Comparison of ENCODE assay signal across 7 mouse cellular contexts in genomic region chr1:151426947-151427600, GRCm38 (mm10). TPM values are rescaled to one million over a fixed set of nuclear protein-coding genes. Genes with fewer than 3 reads are reported as not detected.
DNase-seq lines count a peak whose midpoint lies in the region; ATAC-seq and TF ChIP-seq lines count a peak whose summit lies in the region.

No protein-coding gene starts in this region.

- TF ChIP-seq POLR2A in CH12.LX (IDR thresholded peaks at IDR 0.05; ENCODE audit: low read depth, low read length) = no peak

- H3K9me3 ChIP-seq in CH12.LX (replicated peaks; ENCODE audit: low read length) (no peaks in the 10 kb centered on the region), ES-E14 (ENCODE audit: control insufficient read depth, insufficient read depth, low read depth, low read length) (no peaks in the 10 kb centered on the region)
- H3K9me3 ChIP-seq in forebrain, embryonic 15.5 days = no peaks in the 10 kb centered on the region
- no peaks in the 10 kb centered on the region for H3K9me3 ChIP-seq in liver, embryonic 11.5 days (ENCODE audit: control insufficient read depth, low read length)
- no peaks in the 10 kb centered on the region for H3K9me3 ChIP-seq in neural tube, embryonic 14.5 days (ENCODE audit: control insufficient read depth, low read length)

- dilution Hi-C loops in CH12.LX (cut with MboI; ENCODE audit: extremely low pct_ligation_motif_present, extremely low pct_unique_long_range_greater_than_20kb, low sequenced_read_pairs) = no loop called here

- no peak for TF ChIP-seq RAD21 in CH12.LX (IDR thresholded peaks at IDR 0.05; ENCODE audit: low read depth, low read length)

- DNase-seq in CH12.LX (ENCODE audit: extremely low read depth) (no peak), ES-E14 (ENCODE audit: low read depth, low spot score) (peak; percentile 33)
- DNase-seq in liver, embryonic 11.5 days (ENCODE audit: low spot score) = no peak
- no peak for DNase-seq in cerebellum, adult 8-10 months
- DNase-seq in gastrocnemius, postnatal 14 days = no peak

- intact Hi-C loops in gastrocnemius, postnatal 14 days (cut with DNase I; ENCODE audit: low total_unique reads) = no loop called here

- no peak for ATAC-seq in forebrain, embryonic 15.5 days (replicated peaks)
- ATAC-seq in liver, embryonic 11.5 days (replicated peaks; ENCODE audit: low FRiP score) = no peak
- ATAC-seq in neural tube, embryonic 14.5 days (ENCODE audit: low read depth) = no peak

- H3K4me1 ChIP-seq in CH12.LX (ENCODE audit: control insufficient read depth in 1 of 2, insufficient read depth in 2 of 2) (peaks cover 0 to 23% of the 10 kb centered on the region in 2 experiments; a peak in 3 of 4 replicates), ES-E14 (ENCODE audit: control insufficient read depth in 2 of 2, insufficient read depth in 2 of 2, low read length in 2 of 2, poor library complexity in 1 of 2) (peaks cover 0 to 7% of the 10 kb centered on the region in 2 experiments; a peak in 2 of 4 replicates)
- peaks cover 24% of the 10 kb centered on the region for H3K4me1 ChIP-seq in forebrain, embryonic 15.5 days
- peaks cover 9% of the 10 kb centered on the region for H3K4me1 ChIP-seq in liver, embryonic 11.5 days (replicated peaks; ENCODE audit: control insufficient read depth, insufficient read depth, low read length)
- peaks cover 17% of the 10 kb centered on the region for H3K4me1 ChIP-seq in neural tube, embryonic 14.5 days (ENCODE audit: control insufficient read depth, insufficient read depth, low read length)

- H3K27me3 ChIP-seq in CH12.LX (replicated peaks) = no peaks in the 10 kb centered on the region
- no peaks in the 10 kb centered on the region for H3K27me3 ChIP-seq in forebrain, embryonic 15.5 days
- H3K27me3 ChIP-seq in liver, embryonic 11.5 days (replicated peaks; ENCODE audit: control insufficient read depth, insufficient read depth, low read length) = no peaks in the 10 kb centered on the region
- no peaks in the 10 kb centered on the region for H3K27me3 ChIP-seq in neural tube, embryonic 14.5 days (ENCODE audit: control insufficient read depth, insufficient read depth, low read length)

- H3K9ac ChIP-seq in CH12.LX (ENCODE audit: insufficient read depth, low read depth) (peak overlapping the region; percentile 63), ES-E14 (ENCODE audit: insufficient read depth, low read depth, low read length, poor library complexity, severe bottlenecking) (no peak overlapping the region; the same call in 1 of the 2 replicates)
- no peak overlapping the region for H3K9ac ChIP-seq in forebrain, embryonic 15.5 days (replicated peaks)
- H3K9ac ChIP-seq in liver, embryonic 11.5 days (ENCODE audit: low read depth, low read length) = peak overlapping the region; percentile 83
- H3K9ac ChIP-seq in neural tube, embryonic 14.5 days (replicated peaks; ENCODE audit: low read depth, low read length) = no peak overlapping the region

- H3K4me3 ChIP-seq in CH12.LX (replicated peaks in 1 of 3; ENCODE audit: low read depth in 2 of 3, low read length in 2 of 3, poor library complexity in 1 of 3) (peak overlapping the region; percentile 81 to 91 (median 88)), ES-E14 (ENCODE audit: insufficient read depth in 1 of 2, low read depth in 1 of 2, low read length in 2 of 2, poor library complexity in 1 of 2, severe bottlenecking in 1 of 2) (peak overlapping the region; percentile 75 to 99; a peak in 3 of 4 replicates)
- H3K4me3 ChIP-seq in forebrain, embryonic 15.5 days = peak overlapping the region; percentile 98
- peak overlapping the region; percentile 83 for H3K4me3 ChIP-seq in liver, embryonic 11.5 days (ENCODE audit: low read depth, low read length)
- H3K4me3 ChIP-seq in neural tube, embryonic 14.5 days (ENCODE audit: low read depth, low read length) = peak overlapping the region; percentile 87; the same call in 1 of the 2 replicates

- no peak for TF ChIP-seq CTCF in CH12.LX (conservative IDR thresholded peaks at IDR 0.05 in 1 of 2, IDR thresholded peaks at IDR 0.05 in 1 of 2; ENCODE audit: low read depth in 2 of 2, low read length in 2 of 2)

- in situ Hi-C loops in CH12.LX (cut with MboI; ENCODE audit: low pct_ligation_motif_present, low pct_unique_long_range_greater_than_20kb, low sequenced_read_pairs) = no loop called here
- in situ Hi-C loops in ES-E14 (cut with MboI; ENCODE audit: low sequenced_read_pairs in 2 of 2, unreplicated experiment in 2 of 2) = no loop called here

- peak overlapping the region; percentile 94 for H3K4me2 ChIP-seq in CH12.LX (ENCODE audit: insufficient read depth, low read depth, poor library complexity, severe bottlenecking)
- peak overlapping the region; percentile 62 for H3K4me2 ChIP-seq in forebrain, embryonic 15.5 days (replicated peaks)
- peak overlapping the region; percentile 70 for H3K4me2 ChIP-seq in liver, embryonic 11.5 days
- H3K4me2 ChIP-seq in neural tube, embryonic 14.5 days (ENCODE audit: low read depth, low read length) = peak overlapping the region; percentile 60

- H3K36me3 ChIP-seq in CH12.LX (replicated peaks in 1 of 2; ENCODE audit: control insufficient read depth in 1 of 2, insufficient read depth in 1 of 2, low read length in 1 of 2) = peaks cover 4 to 9% of the 10 kb centered on the region in 2 experiments
- no peaks in the 10 kb centered on the region for H3K36me3 ChIP-seq in ES-E14 (ENCODE audit: control insufficient read depth, insufficient read depth, low read length, poor library complexity, severe bottlenecking)
- no peaks in the 10 kb centered on the region for H3K36me3 ChIP-seq in forebrain, embryonic 15.5 days
- H3K36me3 ChIP-seq in liver, embryonic 11.5 days (ENCODE audit: control insufficient read depth, insufficient read depth, low read length) = no peaks in the 10 kb centered on the region
- H3K36me3 ChIP-seq in neural tube, embryonic 14.5 days (ENCODE audit: control insufficient read depth, insufficient read depth, low read length) = no peaks in the 10 kb centered on the region

- 26% methylated on average over 7 of the region's 7 CpGs for WGBS in forebrain, embryonic 15.5 days
- 11% methylated on average over 7 of the region's 7 CpGs for WGBS in liver, embryonic 11.5 days
- 35% methylated on average over 7 of the region's 7 CpGs for whole genome bisulfite sequencing in neural tube, embryonic 14.5 days

- no peak for TF ChIP-seq EP300 in CH12.LX (IDR thresholded peaks at IDR 0.05; ENCODE audit: low read length)

- H3K27ac ChIP-seq in CH12.LX (ENCODE audit: insufficient read depth, low read depth) (no peak overlapping the region), ES-E14 (ENCODE audit: insufficient read depth, low read depth, low read length, poor library complexity, severe bottlenecking) (no peak overlapping the region)
- no peak overlapping the region for H3K27ac ChIP-seq in forebrain, embryonic 15.5 days (replicated peaks)
- H3K27ac ChIP-seq in liver, embryonic 11.5 days (ENCODE audit: low read depth, low read length) = no peak overlapping the region
- no peak overlapping the region for H3K27ac ChIP-seq in neural tube, embryonic 14.5 days (ENCODE audit: low read depth, low read length)

- peaks cover 36% of the 10 kb centered on the region for H3K79me2 ChIP-seq in CH12.LX (replicated peaks; ENCODE audit: control insufficient read depth, extremely low read depth, insufficient read depth, poor library complexity, severe bottlenecking)

TF ChIP-seq in CH12.LX, 34 proteins besides CTCF, POLR2A, EP300 and RAD21:
- TF ChIP-seq ETS1 (conservative IDR thresholded peaks at IDR 0.05; ENCODE audit: low read depth, low read length) (no peak), MAX (IDR thresholded peaks at IDR 0.05; ENCODE audit: low read length) (no peak)

TF ChIP-seq in ES-E14, 5 proteins besides CTCF, POLR2A, EP300 and RAD21:
- TF ChIP-seq CHD2 (IDR thresholded peaks at IDR 0.05; ENCODE audit: low read depth, low read length) = no peak
- TF ChIP-seq HCFC1 (IDR thresholded peaks at IDR 0.05; ENCODE audit: borderline replicate concordance, insufficient read depth, low read length) = no peak
- no peak for TF ChIP-seq MAFK (IDR thresholded peaks at IDR 0.05; ENCODE audit: insufficient read depth, low read depth, low read length)
- no peak for TF ChIP-seq ZNF384 (IDR thresholded peaks at IDR 0.05; ENCODE audit: low read depth, low read length)
- no peak for TF ChIP-seq ZC3H11A (IDR thresholded peaks at IDR 0.05; ENCODE audit: borderline replicate concordance, low read depth, low read length)

RNA-seq across cellular contexts. Expression of gene Swt1, which starts 1.2 kb away (rescaled TPM):
- total RNA-seq in CH12.LX (2012; rRNA removed) (10.8 and 14.8 TPM in 2 replicates), CH12.LX (2014; rRNA removed) (19.6 and 28.7 TPM in 2 replicates), ES-E14 (2012; rRNA removed) (16.9 and 22.6 TPM in 2 replicates)
- 6.9 and 8.0 TPM in 2 replicates for polyA plus RNA-seq in CH12.LX (2012; ENCODE audit: insufficient read length, low read depth)
- polyA plus RNA-seq in forebrain, embryonic 15.5 days (2015; fragmentation: Nextera tagmentation; extraction: Ambion mirVana) = 20.1 and 24.2 TPM in 2 replicates
- polyA plus RNA-seq in liver, embryonic 11.5 days (2014; fragmentation: Nextera tagmentation; extraction: Ambion mirVana) = 19.1 and 20.7 TPM in 2 replicates
- polyA plus RNA-seq in neural tube, embryonic 14.5 days (2014; fragmentation: Nextera tagmentation; extraction: Ambion mirVana) = 15.2 and 19.9 TPM in 2 replicates
- total RNA-seq in gastrocnemius, postnatal 14 days (2021) = 1 to 10 TPM; 4.6 to 8.1 TPM

RNA-seq across cellular contexts. Expression of gene Trmt1l, which starts 1.3 kb away (rescaled TPM):
- total RNA-seq in CH12.LX (2012; rRNA removed) = 21.6 and 21.8 TPM in 2 replicates
- 20.9 and 22.7 TPM in 2 replicates for total RNA-seq in CH12.LX (2014; rRNA removed)
- polyA plus RNA-seq in CH12.LX (2012; ENCODE audit: insufficient read length, low read depth) = 18.9 and 23.7 TPM in 2 replicates
- total RNA-seq in ES-E14 (2012; rRNA removed) = 18.1 and 19.8 TPM in 2 replicates
- 52.8 and 55.0 TPM in 2 replicates for polyA plus RNA-seq in forebrain, embryonic 15.5 days (2015; fragmentation: Nextera tagmentation; extraction: Ambion mirVana)
- polyA plus RNA-seq in liver, embryonic 11.5 days (2014; fragmentation: Nextera tagmentation; extraction: Ambion mirVana) = 44.5 and 48.7 TPM in 2 replicates
- polyA plus RNA-seq in neural tube, embryonic 14.5 days (2014; fragmentation: Nextera tagmentation; extraction: Ambion mirVana) = 42.3 and 48.9 TPM in 2 replicates
- total RNA-seq in gastrocnemius, postnatal 14 days (2021) = 10 to 100 TPM; 12.0 to 12.3 TPM

Comparison
In these comparisons a context has a peak if more than half of its experiments do, and no peak if none do; other contexts are left out.
1. H3K9ac ChIP-seq: peak in CH12.LX (single experiment) and liver, embryonic 11.5 days (single experiment); none in ES-E14 (single experiment), forebrain, embryonic 15.5 days (single experiment) and neural tube, embryonic 14.5 days (single experiment).
2. Peak in every context shown above with its lines, with median percentiles within 50 percentile points of each other: H3K4me2 ChIP-seq and H3K4me3 ChIP-seq.